Mouse (Mus musculus) limb, embryonic 12.5 days (tissue): ENCODE results near the gene Pcp2. TPM values are rescaled to one million over a fixed set of nuclear protein-coding genes. Genes with fewer than 3 reads are reported as not detected.
A peak's percentile ranks its signal among the peaks of the same experiment; 100 is the strongest.
"Not testable (repeated sequence)": the region's sequence is repeated elsewhere in the genome, so short reads cannot be mapped to it uniquely, and the experiment has no call there.

ENCODE experiments used
- ATAC-seq: fragments of 200-750 bp; cut with Nextera tagmentation; 2 replicates; pipeline ENCODE4 v1.8.0; 2017; ENCODE audit warnings: low read depth, moderate TSS enrichment; ENCODE audit not compliant: insufficient number of reproducible peaks, insufficient read depth, low FRiP score, low TSS enrichment
- H3K27ac ChIP-seq: fragments of 300-500 bp; sonication (generic); 2 replicates; pipeline ENCODE4 v1.5.1; 2016; ENCODE audit warnings: mild to moderate bottlenecking, moderate library complexity
- H3K27me3 ChIP-seq: fragments of 300-500 bp; sonication (generic); 2 replicates; pipeline ENCODE4 v1.6.1; 2016; ENCODE audit warnings: mild to moderate bottlenecking, moderate library complexity
- H3K36me3 ChIP-seq: fragments of 300-500 bp; sonication (generic); 2 replicates; pipeline ENCODE4 v1.6.1; 2016; ENCODE audit warnings: mild to moderate bottlenecking, moderate library complexity
- H3K4me1 ChIP-seq: fragments of 300-500 bp; sonication (generic); replicated peaks from 2 replicates; pipeline ENCODE4 v1.6.1; 2016
- H3K4me2 ChIP-seq: fragments of 300-500 bp; sonication (generic); 2 replicates; pipeline ENCODE4 v1.6.1; 2016; ENCODE audit warnings: mild to moderate bottlenecking, moderate library complexity
- H3K4me3 ChIP-seq: fragments of 300-500 bp; sonication (generic); replicated peaks from 2 replicates; pipeline ENCODE4 v1.5.1; 2016; ENCODE audit warnings: mild to moderate bottlenecking
- H3K9ac ChIP-seq: fragments of 300-500 bp; sonication (generic); replicated peaks from 2 replicates; pipeline ENCODE4 v1.6.1; 2016; ENCODE audit warnings: mild to moderate bottlenecking, moderate library complexity
- H3K9me3 ChIP-seq: fragments of 300-500 bp; sonication (generic); 2 replicates; pipeline ENCODE4 v1.6.1; 2016; ENCODE audit warnings: mild to moderate bottlenecking, moderate library complexity
- WGBS: fragments of 180-500 bp; shearing (Covaris S2); methylation state at CpG from one replicate; pipeline ENCODE4 v1.1.7; 2016; 5-methylcytosine and 5-hydroxymethylcytosine counted together
- polyA plus RNA-seq: library from polyadenylated mRNA; unstranded; fragments of >200 nt; fragmentation: Nextera tagmentation; extraction: Ambion mirVana; gene quantifications from 2 replicates; pipeline ENCODE4 v1.2.1, GENCODE M21; 2016

Pcp2 gene
- polyA plus RNA-seq, 1 experiment from 2014 or later = 0.61 TPM

DNA sequence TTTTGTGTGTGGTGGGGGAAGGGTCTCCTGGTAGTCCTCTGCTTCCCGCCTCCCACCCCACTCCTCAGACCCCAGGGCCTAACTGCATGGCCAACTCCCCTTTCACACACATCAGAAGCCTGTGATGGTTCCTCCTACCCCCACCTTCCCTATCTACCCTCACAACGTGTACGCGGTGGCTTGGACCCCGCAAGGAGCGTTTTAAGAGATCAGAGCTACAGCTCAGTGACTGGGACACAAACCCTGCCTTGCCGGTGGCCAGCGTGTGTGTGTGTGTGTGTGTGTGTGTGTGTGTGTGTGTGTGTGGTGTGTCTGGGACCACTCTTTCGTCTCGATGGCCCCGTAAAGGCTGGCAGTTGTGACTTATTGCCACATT is 37.1 kb downstream of the Pcp2 start:
- no peaks in the 10 kb centered on the region for H3K36me3 ChIP-seq
- under 1% methylated on average over 8 of the region's 11 CpGs for WGBS
- peak overlapping the region; percentile 71 for H3K9ac ChIP-seq
- peak overlapping the region; percentile 91 for H3K4me2 ChIP-seq
- H3K27ac ChIP-seq = peak overlapping the region; percentile 53; the same call in 1 of the 2 replicates
- no peaks in the 10 kb centered on the region for H3K9me3 ChIP-seq
- peak; percentile 44 for ATAC-seq
- H3K4me1 ChIP-seq = peaks cover 11% of the 10 kb centered on the region; the same call in 1 of the 2 replicates
- peaks cover 16% of the 10 kb centered on the region for H3K27me3 ChIP-seq
- peak overlapping the region; percentile 76 for H3K4me3 ChIP-seq

DNA sequence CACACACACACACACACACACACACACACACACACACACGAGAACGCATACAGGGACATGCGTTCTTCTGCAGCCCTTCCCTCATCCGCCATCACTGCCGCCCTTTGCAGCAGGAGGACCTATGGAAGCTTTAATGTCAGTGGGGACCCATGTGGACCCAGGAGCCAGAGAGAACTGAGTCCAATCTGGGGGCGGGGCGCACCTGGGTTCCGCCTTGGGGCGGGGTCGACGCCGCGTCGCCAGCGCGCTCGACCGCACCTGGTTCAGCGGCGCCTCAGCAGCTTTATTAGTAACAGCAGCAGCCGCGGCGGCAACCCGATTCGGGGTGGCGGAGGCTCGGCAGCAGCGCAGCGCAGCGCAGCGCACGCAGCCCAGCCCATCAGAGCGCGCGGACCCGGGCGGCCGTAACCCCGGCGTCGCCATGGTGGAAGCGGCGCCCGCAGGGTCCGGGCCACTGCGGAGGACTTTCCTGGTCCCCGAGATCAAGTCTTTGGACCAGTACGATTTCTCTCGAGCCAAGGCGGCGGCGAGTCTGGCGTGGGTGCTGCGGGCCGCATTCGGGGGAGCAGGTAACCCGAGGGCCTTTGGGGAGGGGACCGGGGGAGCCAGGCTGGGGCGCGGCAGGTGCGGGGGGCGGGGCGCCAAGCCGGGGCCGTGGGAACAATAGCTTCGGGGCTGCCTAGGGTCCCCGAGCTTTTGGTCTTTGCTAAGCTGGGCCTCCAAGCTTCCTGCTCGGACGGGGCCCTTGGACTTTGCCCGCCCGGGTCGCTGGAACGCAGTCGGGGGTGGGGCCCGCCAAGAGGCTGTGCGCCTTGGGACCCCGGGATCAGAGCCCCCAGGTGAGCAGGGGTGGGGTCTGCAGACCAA is 37.7 kb downstream of the Pcp2 start:
- H3K4me2 ChIP-seq = peak overlapping the region; percentile 91
- H3K27ac ChIP-seq = peak overlapping the region; percentile 53
- H3K4me3 ChIP-seq = peak overlapping the region; percentile 76
- H3K36me3 ChIP-seq = no peaks in the 10 kb centered on the region
- ATAC-seq = peak; percentile 72
- under 1% methylated on average over 75 of the region's 77 CpGs for WGBS
- H3K9me3 ChIP-seq = no peaks in the 10 kb centered on the region
- peaks cover 16% of the 10 kb centered on the region for H3K27me3 ChIP-seq
- peaks cover 11% of the 10 kb centered on the region; the same call in 1 of the 2 replicates for H3K4me1 ChIP-seq
- peak overlapping the region; percentile 71 for H3K9ac ChIP-seq

DNA sequence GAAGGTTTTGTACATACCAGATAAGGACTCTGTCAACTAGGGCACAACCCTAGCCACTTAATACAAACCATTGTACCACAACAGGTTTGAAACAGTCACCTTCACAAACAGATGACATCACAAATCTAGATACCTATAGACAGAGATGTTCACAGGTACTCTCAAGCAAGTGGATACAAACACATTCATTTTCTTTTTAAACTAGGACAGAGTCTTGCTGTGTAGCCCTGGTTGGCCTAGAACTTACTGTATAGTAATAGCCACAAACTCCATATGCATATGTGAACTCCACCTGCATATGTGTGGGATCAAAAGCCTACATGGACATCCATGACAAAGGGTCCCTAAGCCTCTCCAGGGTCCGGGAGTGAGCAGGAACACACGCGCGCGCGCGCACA is 38.4 kb downstream of the Pcp2 start, which contains the start of gene Camsap3:
TSS of gene Camsap3 (plus strand) at position 301 of the 398 bp plus-strand sequence.
- peak; percentile 38; the same call in 1 of the 2 replicates for ATAC-seq
- H3K4me2 ChIP-seq = peak within 1 kb of the TSS; percentile 91
- H3K27me3 ChIP-seq = peaks cover 16% of the 10 kb centered on the region
- H3K4me1 ChIP-seq = peaks cover 11% of the 10 kb centered on the region; the same call in 1 of the 2 replicates
- H3K4me3 ChIP-seq = peak within 1 kb of the TSS; percentile 76
- 2% methylated on average over 7 of the region's 7 CpGs for WGBS
- H3K9me3 ChIP-seq = no peaks in the 10 kb centered on the region
- H3K36me3 ChIP-seq = no peaks in the 10 kb centered on the region
- H3K9ac ChIP-seq = peak within 1 kb of the TSS; percentile 71
- peak within 1 kb of the TSS; percentile 53 for H3K27ac ChIP-seq

DNA sequence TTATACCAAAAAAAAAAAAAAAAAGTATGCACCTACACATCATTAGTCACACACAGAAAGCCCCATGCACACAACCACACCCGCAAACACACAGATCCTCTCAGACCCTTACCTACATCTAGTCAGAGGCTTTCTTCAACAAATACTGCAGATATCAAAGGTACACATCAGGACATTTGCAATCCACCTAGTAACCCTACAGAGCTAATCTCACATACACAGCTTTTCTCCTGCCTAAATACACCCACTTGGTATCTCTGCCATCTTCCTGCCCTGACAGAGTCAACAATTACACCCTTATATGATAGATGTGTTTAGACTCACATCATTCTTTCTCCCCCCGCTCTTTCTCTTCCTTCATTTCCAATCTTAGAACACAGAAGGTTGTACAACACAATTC is 38.9 kb downstream of the Pcp2 start:
- H3K4me2 ChIP-seq = no peak overlapping the region
- H3K4me1 ChIP-seq = peaks cover 11% of the 10 kb centered on the region; the same call in 1 of the 2 replicates
- H3K9ac ChIP-seq = no peak overlapping the region
- no peak overlapping the region for H3K4me3 ChIP-seq
- H3K27ac ChIP-seq = no peak overlapping the region
- ATAC-seq = no peak
- no peaks in the 10 kb centered on the region for H3K9me3 ChIP-seq
- 90% methylated on average over 2 of the region's 2 CpGs for WGBS
- peaks cover 16% of the 10 kb centered on the region for H3K27me3 ChIP-seq
- no peaks in the 10 kb centered on the region for H3K36me3 ChIP-seq

DNA sequence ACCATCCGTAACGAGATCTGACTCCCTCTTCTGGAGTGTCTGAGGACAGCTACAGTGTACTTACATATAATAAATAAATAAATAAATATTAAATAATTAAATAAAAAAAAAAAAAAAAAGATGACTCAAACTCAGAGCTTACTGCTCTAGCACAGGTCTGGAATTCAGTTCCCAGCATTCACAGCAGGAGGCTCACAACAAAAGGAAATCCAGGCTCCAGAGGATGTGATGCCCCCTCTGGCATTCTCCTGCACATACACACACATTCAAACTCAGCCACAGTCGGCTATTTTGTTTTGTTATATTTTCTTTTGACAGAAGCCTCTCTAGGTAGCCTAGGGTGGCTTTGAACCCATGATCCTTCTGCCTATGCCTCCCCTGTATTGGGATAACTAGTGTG is 43.4 kb downstream of the Pcp2 start:
- not testable (repeated sequence) for H3K9me3 ChIP-seq, H3K36me3 ChIP-seq, H3K9ac ChIP-seq, H3K4me1 ChIP-seq, H3K27ac ChIP-seq, H3K27me3 ChIP-seq, ATAC-seq, H3K4me3 ChIP-seq, H3K4me2 ChIP-seq
- 89% methylated on average over 2 of the region's 3 CpGs for WGBS

DNA sequence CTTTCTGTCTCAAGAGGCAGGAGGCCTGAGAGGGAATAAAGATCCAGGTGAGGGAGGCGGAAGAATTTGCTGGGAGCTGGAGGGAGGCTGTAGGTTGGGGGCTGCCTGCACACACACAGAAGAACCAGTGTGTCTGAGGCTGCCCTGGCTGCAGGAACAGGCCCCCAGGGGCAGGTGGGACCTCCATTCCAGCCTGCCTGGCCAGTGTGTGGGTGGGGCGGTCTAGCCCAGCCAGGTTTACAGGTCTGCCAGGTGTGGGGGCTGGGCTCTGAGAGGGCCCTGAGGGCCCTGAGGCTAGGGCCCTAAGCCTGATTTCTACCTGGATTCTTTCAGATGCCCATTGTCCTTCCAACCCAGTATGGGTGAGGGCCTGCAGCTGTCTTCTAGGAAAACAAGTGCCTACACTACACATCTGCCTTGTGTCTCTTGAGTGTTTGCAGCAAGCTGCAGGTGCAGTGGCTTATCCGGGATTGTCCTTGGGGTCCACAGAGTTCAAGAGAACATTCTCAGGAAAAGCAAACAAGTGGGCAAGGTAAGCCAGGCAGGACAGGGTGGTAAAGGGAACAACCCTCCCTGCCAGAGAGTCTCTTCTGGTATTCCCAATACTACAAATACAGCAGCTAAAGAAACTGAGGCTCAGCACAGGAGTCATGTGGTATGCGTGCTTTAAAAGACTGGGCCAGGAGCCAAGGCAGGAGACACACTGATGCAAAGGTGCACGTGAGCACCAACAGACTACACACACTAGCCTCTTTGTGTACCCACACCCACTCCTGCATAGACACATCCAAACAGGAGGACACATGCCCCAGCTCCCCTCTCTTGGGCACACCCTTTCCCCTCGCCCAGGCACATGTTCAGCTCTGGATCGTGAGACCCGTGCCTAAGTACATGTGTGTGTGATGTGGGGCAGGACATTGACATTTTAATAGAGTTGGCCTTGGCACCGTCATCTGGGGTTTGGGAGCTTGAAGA is 45.7 kb downstream of the Pcp2 start:
- Histone ChIP-seq H3K27ac (peak overlapping the region; percentile 56), H3K4me2 (no peak overlapping the region), H3K4me1 (peaks cover 9% of the 10 kb centered on the region), H3K4me3 (no peak overlapping the region), H3K9ac (no peak overlapping the region), H3K36me3 (no peaks in the 10 kb centered on the region), H3K9me3 (no peaks in the 10 kb centered on the region), H3K27me3 (no peaks in the 10 kb centered on the region)
- WGBS = 69% methylated on average over 9 of the region's 9 CpGs
- ATAC-seq = peak; percentile 61; the same call in 1 of the 2 replicates

DNA sequence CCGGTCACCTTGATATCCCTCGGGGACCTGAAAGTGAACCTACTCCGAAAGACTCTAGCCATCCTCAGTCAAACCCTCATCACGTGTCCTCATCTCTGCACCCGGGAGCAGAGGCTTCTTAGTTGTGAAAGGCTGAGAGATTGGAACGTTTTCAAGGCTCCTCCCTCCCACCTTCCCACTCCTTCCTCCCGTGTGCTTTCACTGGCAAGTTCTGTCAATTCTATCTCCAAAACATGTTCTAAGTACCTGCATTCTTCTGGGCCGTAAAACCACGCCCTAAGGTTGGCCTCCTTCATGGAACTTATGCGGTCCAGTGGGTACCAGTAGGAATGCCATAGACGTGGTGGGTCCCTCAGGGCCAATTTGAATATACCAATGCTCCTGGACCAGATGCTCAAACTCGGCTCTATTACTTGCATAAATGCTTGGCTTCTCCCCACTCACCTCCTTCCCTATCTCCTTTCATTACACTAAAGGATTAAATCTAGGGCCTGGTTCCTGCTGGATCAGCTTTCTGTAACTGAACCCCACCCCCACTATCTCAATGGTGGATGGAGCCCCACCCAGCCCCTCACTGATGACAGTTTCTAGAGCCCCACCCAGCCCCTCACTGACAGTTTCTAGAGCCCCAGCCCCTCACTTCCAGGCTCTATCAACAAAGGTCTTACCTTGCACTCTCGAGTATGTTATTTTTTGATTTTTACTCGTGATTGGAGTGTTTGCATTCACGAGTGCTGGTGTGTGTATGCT is 49.0 kb downstream of the Pcp2 start:
- Histone ChIP-seq H3K4me3 (no peak overlapping the region), H3K9me3 (no peaks in the 10 kb centered on the region), H3K27me3 (no peaks in the 10 kb centered on the region), H3K4me1 (peaks cover 9% of the 10 kb centered on the region), H3K4me2 (no peak overlapping the region), H3K27ac (no peak overlapping the region), H3K9ac (no peak overlapping the region), H3K36me3 (no peaks in the 10 kb centered on the region)
- ATAC-seq = no peak
- 76% methylated on average over 15 of the region's 15 CpGs for WGBS

DNA sequence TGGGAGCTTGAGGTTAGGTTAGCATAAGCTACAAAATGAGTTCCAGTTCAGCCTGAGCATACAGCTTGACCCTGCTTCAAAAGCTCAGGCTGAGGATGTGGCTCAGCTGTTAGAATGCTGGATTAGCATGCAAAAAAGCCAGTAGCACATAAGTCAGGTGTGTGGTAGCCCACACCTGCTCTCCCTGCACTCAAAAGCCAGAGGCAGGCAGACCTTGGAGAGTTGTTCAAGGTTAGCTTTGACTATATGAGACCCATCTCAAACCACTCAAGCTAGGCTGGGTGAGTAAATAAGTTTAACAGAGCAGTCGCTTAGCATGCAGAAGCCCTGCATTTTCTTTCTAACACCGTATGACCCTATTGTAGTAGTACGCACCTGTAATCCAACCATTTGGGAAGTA is 50.8 kb downstream of the Pcp2 start:
- Histone ChIP-seq H3K27ac (no peak overlapping the region), H3K4me3 (no peak overlapping the region), H3K36me3 (no peaks in the 10 kb centered on the region), H3K4me2 (no peak overlapping the region), H3K9ac (no peak overlapping the region), H3K4me1 (peaks cover 6% of the 10 kb centered on the region), H3K27me3 (no peaks in the 10 kb centered on the region), H3K9me3 (no peaks in the 10 kb centered on the region)
- WGBS = 94% methylated on average over 3 of the region's 3 CpGs
- no peak for ATAC-seq
